8 mouse cellular contexts compared by ENCODE assay signal in genomic region chr4:53844835-53845619, GRCm38 (mm10). TPM values are rescaled to one million over a fixed set of nuclear protein-coding genes. Genes with fewer than 3 reads are reported as not detected.
DNase-seq lines count a peak whose midpoint lies in the region; ATAC-seq and TF ChIP-seq lines count a peak whose summit lies in the region.

No protein-coding gene starts in this region.

- no peaks in the 10 kb centered on the region for H3K27me3 ChIP-seq in thymus, adult 2 months (ENCODE audit: control insufficient read depth, insufficient read depth, low read length)
- H3K27me3 ChIP-seq in midbrain, embryonic 14.5 days (ENCODE audit: control insufficient read depth, insufficient read depth, low read length), result no peaks in the 10 kb centered on the region

- DNase-seq in gastrocnemius, adult 18-20 months (ENCODE audit: low spot score), result peak; percentile 53
- DNase-seq in gastrocnemius, adult 8-10 months (ENCODE audit: low spot score in 2 of 2), result no peak
- peak; percentile 16 for DNase-seq in thymus, adult 2 months
- DNase-seq in thymus, postnatal 36 days, result no peak
- peak; percentile 83 for DNase-seq in midbrain, embryonic 14.5 days

- no peaks in the 10 kb centered on the region for H3K36me3 ChIP-seq in thymus, adult 2 months (ENCODE audit: control insufficient read depth, insufficient read depth, low read length)
- no peaks in the 10 kb centered on the region for H3K36me3 ChIP-seq in midbrain, embryonic 14.5 days (ENCODE audit: control insufficient read depth, insufficient read depth, low read length)

- no peak for TF ChIP-seq CTCF in thymus, adult 2 months (IDR thresholded peaks at IDR 0.05; ENCODE audit: borderline replicate concordance, control insufficient read depth, extremely low read depth, insufficient read depth, low read length, poor library complexity)
- TF ChIP-seq CTCF in cortical plate, adult 2 months (IDR thresholded peaks at IDR 0.05; ENCODE audit: extremely low read depth, insufficient read depth, low read length), result peak; percentile 68

- 70% methylated on average over 6 of the region's 6 CpGs for WGBS in thymus, adult 2 months
- WGBS in midbrain, embryonic 14.5 days, result 28% methylated on average over 6 of the region's 6 CpGs

- peak; percentile 94 for ATAC-seq in inflammation-experienced regulatory T-cells, adult 6 months
- no peak; the same call in 1 of the 2 replicates for ATAC-seq in midbrain, embryonic 14.5 days (ENCODE audit: low FRiP score, low TSS enrichment)
- no peak for ATAC-seq in erythroblast, adult 5-6 weeks (replicated peaks; ENCODE audit: low FRiP score, poor library complexity, severe bottlenecking)

- H3K4me1 ChIP-seq in thymus, adult 2 months (replicated peaks; ENCODE audit: control insufficient read depth, insufficient read depth, low read length), result no peaks in the 10 kb centered on the region
- peaks cover 3% of the 10 kb centered on the region; the same call in 1 of the 2 replicates for H3K4me1 ChIP-seq in cortical plate, adult 2 months (ENCODE audit: control insufficient read depth, insufficient read depth, low read length)
- H3K4me1 ChIP-seq in midbrain, embryonic 14.5 days (ENCODE audit: control insufficient read depth, insufficient read depth, low read length), result 0 out of 2 replicates have a peak, but pooled peaks cover 3% of the 10 kb centered on the region

- H3K4me2 ChIP-seq in midbrain, embryonic 14.5 days (ENCODE audit: low read length), result no peak overlapping the region

- H3K9me3 ChIP-seq in midbrain, embryonic 14.5 days (ENCODE audit: control insufficient read depth, low read length), result no peaks in the 10 kb centered on the region

- TF ChIP-seq POLR2A in thymus, adult 2 months (IDR thresholded peaks at IDR 0.05; ENCODE audit: control insufficient read depth, extremely low read depth, insufficient read depth, low read length, poor library complexity), result no peak
- TF ChIP-seq POLR2A in cortical plate, adult 2 months (IDR thresholded peaks at IDR 0.05; ENCODE audit: extremely low read depth, insufficient read depth, low read length), result no peak

- no peak overlapping the region for H3K27ac ChIP-seq in thymus, adult 2 months (ENCODE audit: control insufficient read depth, insufficient read depth, low read length)
- no peak overlapping the region for H3K27ac ChIP-seq in cortical plate, adult 2 months (ENCODE audit: insufficient read depth, low read length)
- H3K27ac ChIP-seq in midbrain, embryonic 14.5 days (replicated peaks; ENCODE audit: low read depth, low read length), result no peak overlapping the region

- no peak overlapping the region for H3K9ac ChIP-seq in midbrain, embryonic 14.5 days (replicated peaks; ENCODE audit: low read length)

- no peak overlapping the region for H3K4me3 ChIP-seq in thymus, adult 2 months (ENCODE audit: control insufficient read depth, insufficient read depth, low read length)
- H3K4me3 ChIP-seq in cortical plate, adult 2 months (ENCODE audit: insufficient read depth, low read length), result no peak overlapping the region
- no peak overlapping the region for H3K4me3 ChIP-seq in midbrain, embryonic 14.5 days (replicated peaks; ENCODE audit: low read depth, low read length)

RNA-seq across cellular contexts. Expression of gene Tmem38b, which starts 19.2 kb away (rescaled TPM):
- total RNA-seq in gastrocnemius, adult 18-20 months (2021), result 10 to 100 TPM; 55.7 to 57.2 TPM
- total RNA-seq in gastrocnemius, adult 8-10 months (2022), result 10 to 100 TPM; 56.5 to 89.2 (median 63.7) TPM
- polyA plus RNA-seq in thymus, adult 2 months (2012; rRNA removed), result 1.9 and 2.9 TPM in 2 replicates
- 6.6 and 7.3 TPM in 2 replicates for polyA plus RNA-seq in cortical plate, adult 2 months (2012; rRNA removed)
- 10 to 100 TPM; 18.1 to 30.6 (median 20.1) TPM for polyA plus RNA-seq in inflammation-experienced regulatory T-cells, adult 6 months (2017; shearing (Covaris generic))
- polyA plus RNA-seq in midbrain, embryonic 14.5 days (2014; fragmentation: Nextera tagmentation; extraction: Ambion mirVana), result 9.4 and 11.9 TPM in 2 replicates
- 9.2 and 10.9 TPM in 2 replicates for total RNA-seq in erythroblast, adult 5-6 weeks (2015; ENCODE audit: low replicate concordance)
- total RNA-seq in erythroblast, adult 5-6 weeks (2017; ENCODE audit: low replicate concordance), result 2.8 and 3.2 TPM in 2 replicates

Comparison
In these comparisons a context has a peak if more than half of its experiments do, and no peak if none do; other contexts are left out.
1. DNase-seq: peak in gastrocnemius, adult 18-20 months (single experiment), thymus, adult 2 months (single experiment) and midbrain, embryonic 14.5 days (single experiment); none in gastrocnemius, adult 8-10 months (0 of 2) and thymus, postnatal 36 days (0 of 2).